Mouse (Mus musculus) thymus, adult 18-20 months (tissue): ENCODE measurements around the gene Cep164.
"Not testable (repeated sequence)": the region's sequence is repeated elsewhere in the genome, so short reads cannot be mapped to it uniquely, and the experiment has no call there.

ENCODE experiments used
- DNase-seq, 2 experiments: peaks; one replicate each; pipeline ENCODE4 v3.0.0; 2022; ENCODE audit warnings: mixed read lengths in 2 of 2

Gene Cep164

DNA sequence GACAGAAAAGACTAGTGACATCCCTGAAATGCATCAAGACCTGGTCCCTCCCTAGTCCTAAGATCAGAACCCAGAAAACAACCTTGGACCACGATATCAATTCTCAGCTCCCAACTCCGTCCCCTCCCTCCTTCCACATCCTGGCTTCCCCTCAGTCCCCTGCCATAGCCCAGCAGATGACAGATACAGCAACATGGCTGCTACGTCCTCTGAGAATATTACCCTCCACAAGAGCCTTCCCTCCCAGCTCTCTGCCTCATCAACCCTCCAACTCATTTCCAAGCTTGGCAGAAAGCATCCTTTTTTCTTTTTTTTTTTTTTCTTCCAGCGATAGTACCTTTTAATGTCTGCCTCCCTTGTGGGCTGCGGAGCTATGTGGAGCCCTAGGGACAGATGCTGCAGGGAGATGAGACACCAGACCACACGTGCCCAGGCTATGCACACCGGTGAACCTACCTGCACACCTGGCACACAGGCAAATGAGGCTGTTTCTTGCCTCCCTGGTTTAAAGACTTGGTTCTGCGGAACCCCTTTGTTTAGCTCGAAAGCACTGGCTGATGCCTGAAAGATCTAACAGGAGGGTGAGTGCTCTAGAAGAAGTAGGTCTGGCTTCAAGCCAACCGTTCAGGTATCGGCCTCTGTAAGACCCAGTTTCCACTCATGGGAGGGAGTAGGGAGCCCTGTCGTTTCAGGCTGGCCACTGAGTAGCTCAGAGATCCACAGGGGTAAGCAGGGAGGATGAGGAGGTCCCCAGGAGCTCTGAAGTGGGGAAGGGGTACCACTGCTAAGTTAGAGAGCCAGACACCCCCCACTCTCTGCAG, 45.0 kb downstream of the Cep164 start:
- no peak for DNase-seq

DNA sequence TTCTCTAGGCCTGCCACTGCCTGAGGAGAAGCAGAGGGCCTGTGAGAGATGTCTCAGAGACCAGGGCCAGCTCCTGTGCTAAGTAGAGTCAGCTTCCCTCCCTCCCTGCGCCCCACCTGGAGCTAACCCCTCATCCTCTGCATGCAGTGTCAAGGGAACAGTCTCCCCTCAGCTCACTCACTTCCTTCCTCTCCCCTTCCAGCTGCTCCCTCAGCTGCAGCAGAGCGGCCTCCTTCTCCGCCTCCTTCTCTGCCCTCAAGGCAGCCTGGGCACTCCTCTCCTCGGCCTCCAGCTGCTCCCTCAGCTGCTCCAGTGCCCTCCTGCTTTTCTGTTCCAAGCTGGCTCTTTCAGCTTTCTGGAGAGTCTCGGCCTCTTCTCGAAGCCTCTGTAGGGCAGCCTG, 49.3 kb downstream of the Cep164 start:
- no peak for DNase-seq

DNA sequence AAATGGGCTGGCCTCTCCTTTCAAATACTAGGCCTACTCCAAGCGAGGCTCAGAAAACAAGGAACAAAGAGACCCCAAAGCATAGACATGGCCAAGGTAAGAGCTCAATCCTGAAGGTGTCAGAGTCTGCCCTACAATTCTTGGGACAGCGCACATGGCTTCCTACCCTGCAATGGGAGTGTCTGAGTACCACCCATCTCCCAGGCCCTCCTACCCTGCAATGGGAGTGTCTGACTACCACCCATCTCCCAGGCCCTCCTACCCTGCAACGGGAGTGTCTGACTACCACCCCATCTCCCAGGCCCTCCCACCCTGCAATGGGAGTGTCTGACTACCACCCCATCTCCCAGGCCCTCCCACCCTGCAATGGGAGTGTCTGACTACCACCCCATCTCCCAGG, 52.3 kb downstream of the Cep164 start:
- DNase-seq = not testable (repeated sequence)

DNA sequence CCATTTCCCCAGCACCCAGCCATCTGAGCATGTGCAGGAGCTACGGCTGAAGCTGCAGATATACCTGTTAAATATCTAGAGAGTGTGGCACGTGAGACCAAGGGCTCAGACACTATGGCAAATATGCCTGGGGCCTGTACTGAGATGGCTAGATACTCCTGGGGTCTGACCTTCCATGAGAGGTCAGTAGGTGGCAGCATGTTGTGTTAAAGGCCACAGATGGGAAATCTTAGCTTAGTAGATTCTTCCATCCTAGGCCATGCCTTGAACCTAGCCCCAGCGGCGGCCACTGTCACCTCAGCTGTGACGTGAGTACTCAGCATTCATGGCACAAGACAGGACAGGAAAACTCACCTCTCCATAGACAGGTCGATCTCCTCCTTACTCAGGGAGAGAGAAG, 54.4 kb downstream of the Cep164 start:
- DNase-seq = no peak

DNA sequence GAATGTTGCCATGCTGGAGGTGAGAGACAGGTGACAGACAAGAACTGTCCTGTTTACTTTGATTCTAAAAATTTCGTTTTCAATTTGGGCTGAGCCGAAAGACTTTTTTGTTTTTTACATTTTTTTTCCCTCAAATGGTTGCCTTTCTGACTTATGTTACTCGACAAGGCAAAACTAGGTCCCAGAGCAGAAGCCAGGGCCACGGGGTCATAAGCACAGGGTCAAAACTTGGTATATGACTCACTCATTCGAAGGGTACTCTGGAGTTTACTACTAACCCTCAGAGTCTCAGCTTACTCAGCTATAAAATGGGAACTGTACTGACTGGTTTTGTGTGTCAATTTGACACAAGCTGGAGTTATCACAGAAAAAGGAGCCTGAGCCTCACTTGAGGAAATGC, 58.9 kb downstream of the Cep164 start:
- DNase-seq = no peak

DNA sequence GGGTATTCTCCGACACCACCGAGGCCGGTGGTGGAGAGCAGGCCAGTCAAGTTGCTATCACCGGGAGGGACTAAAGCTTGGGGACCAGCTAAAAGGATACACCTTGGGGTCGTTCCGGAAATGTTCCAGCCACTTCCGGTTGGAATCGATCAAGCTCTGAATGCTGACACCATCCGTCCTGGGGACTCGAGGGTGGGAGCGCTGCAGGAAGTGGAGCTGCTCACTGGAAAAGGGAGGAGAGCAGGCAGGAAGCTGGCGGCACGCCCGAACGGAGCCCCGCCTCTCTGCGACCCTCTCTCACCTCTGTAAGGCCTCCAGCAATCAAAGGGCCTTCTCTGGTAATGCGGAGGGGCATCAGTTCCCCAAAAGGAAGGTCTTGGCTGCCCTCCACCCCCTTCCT, 60.1 kb downstream of the Cep164 start:
- no peak for DNase-seq

DNA sequence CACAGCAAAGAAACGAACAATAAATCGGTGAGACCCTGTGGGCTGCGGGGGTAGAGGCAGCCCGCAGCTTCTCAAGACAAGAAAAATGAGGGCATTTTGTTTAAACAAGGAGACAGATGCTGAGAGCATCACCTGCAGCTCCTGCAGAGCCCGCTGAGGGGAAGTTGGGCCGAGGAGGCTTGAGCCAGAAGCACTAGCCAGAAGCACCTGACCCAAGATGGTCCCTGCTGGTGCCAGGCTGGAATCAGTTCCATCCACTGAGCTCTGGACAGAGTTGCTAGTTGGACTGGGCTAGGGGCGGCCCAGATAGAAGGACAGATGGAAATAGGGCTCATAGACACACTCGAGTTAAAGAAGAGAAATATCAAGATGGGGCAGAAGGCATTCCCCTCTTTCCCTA, 61.3 kb downstream of the Cep164 start:
- DNase-seq = no peak

DNA sequence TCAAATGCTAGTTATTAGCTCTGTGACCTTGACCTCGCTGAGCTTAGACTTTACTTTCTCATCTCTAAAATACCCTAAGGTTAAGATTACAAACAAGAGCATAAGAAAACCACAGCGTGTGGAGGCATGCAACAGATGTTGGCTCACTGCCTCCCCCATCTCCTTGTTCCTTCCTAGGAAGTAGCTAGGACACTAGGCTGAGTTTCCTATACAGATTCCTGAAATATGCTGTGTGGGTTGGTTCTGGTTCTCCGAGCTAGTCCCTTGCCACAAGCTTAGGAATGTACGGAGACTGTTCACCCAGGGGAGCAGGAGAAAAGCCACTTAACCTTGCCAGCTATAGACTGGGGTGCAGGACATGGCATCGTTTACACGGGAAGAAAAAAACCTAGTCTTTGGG, 62.3 kb downstream of the Cep164 start:
- DNase-seq = no peak

DNA sequence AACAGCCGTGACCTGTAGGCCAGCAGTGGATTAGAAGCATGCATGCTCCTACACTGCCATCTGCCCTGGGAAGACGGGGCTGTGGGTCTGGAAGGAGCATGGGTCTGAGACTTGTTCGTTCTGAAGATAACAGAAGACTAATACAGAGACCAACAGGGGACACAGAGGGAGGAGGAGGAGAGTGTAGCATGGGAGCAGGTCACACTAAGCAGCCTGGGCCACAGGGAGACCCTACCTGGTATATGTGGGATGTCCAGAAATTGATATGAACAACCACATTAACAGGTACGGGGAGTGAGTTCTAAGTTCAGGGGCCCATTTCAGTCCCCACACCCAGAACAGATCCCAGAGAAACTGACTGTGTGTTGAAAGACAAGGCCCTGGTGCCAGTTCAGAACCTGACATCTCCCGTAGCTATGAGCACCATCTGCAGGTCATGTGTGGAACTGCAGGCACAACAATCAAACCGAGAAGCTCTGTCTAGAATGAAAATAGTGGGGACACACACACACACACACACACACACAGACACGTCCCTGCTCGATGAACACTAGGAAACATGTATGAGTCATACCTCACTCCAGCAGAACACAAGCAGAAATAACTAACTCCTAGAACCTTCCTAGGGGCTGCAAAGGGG, 73.9 kb downstream of the Cep164 start:
- DNase-seq = no peak

DNA sequence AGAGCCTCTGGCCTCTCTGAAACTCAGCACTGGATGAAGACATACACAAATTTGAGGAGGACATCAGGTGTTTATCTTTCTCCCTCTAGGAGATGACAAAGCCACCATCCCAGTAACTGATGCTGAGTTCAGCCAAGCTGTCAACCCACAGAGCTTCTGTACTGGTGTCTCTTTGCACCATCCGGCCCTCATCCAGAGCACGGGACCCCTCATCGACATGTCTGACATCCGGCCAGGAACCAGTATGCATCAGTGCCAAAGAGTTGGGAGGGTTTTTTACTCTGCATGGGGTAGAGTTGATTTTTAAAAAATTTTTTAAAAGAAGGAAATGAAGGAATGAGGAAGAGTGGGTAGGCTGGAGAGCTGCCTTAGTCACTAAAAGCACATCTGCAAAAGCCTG, 78.6 kb downstream of the Cep164 start:
- DNase-seq = no peak

DNA sequence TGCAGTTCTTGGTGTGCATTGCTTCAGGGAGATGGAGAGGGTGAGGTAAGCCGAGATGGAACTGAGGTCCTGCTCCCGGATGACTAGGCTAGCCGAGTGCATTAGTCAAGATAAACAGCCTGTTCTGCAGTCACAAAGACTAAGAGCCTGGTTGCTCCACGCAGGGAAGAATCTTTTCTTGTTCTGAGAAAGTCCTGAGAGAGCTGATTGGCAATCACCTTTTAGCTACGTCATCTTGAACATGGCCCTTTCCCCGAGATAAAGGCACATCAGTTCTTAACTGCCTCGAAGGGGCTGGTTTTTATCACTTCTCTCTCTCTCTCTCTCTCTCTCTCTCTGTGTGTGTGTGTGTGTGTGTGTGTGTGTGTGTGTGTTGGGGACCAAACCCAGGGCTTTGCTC, 83.0 kb downstream of the Cep164 start:
- DNase-seq = no peak

DNA sequence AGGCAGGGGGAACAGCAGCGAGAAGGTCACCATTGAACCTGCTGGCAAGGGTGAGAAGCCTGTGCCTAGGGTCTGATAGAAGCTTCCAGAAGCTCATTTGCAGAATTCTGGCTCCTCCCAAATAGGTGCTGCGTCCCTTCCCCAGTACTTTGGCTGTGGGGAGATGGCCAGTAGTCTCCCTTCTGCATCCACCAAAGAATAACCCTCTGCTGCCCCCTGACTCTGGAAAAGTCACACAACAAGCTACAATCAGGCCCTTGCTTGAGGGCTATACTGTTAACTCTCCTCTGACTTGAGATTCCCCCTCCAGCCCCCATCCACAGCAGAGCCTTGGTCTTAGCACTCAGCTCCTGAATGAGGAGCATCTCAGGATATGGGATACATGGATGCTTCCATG, 87.9 kb downstream of the Cep164 start:
- DNase-seq = no peak

DNA sequence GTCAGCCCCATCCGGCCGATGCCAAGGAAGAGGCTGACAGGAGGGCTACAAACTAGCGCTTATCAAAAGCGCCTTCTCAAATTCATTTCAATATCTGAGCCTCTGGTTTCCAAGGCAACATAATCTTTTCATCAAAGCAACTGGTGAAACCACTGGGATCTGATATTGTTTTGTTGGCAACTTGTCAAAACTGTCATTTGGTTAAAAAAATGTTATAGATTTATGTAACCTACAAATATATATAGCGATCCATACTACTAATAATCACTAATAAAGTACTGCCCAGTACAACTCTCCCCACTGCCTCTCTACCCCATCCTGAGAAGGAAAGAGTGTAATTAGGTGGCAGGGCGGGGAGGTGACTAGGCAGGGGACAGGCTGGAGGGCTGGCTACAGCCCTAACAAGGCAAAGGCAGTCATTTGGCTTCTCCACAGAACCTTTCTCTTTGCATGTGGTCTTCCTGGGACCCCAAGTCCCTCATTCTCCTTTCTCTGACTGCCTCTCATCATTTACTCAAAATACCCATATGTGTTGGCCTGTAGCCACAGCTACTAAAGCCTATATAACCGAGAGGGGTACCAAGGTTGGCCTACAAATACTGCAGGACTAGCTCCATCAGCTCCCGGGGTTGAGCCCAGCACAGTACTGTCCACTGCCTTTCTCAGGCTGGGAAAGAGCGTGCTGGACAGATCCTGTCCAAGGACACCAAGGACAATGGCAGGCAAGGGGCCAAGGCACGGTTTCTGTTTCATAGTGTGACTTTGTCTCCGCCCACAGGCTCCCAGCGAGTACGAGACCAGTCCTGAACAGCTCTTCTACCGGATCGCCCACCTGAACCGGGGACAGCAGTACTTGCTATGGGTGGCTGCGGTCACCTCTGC, 88.5 kb downstream of the Cep164 start:
- no peak for DNase-seq

DNA sequence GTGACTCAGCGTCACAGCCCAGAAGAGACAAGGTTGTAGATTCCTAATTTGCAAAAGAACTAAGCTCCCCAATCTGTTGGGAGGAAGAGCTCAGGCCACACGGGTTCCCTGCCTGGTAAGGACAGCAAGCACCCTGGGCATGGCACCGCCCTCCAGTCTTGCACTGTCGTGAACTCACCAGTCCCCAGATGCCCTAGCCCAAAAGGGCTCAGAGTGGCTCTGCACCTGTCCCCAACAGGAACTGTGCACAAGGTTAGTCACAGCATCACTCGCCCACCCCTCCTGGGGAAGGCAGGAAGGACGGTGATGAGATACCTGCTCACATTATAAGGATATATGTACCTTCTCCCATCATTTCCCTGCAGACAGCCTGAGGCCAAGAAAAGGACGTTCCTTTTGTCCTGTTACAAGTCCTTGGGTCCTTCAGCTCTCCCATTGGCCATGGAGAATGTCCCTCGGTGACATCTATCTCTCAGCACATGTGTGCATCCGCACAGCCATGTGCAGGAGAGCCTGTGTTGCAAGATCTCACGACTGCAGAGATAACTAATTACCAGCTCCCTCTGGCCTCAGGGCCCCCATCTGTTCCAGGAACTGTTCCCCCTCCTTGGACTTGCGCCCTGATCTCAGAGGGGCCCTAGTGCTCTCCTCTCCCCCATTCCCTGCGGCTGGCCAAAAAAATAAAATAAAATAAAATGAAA, 89.3 kb downstream of the Cep164 start:
- DNase-seq = no peak

DNA sequence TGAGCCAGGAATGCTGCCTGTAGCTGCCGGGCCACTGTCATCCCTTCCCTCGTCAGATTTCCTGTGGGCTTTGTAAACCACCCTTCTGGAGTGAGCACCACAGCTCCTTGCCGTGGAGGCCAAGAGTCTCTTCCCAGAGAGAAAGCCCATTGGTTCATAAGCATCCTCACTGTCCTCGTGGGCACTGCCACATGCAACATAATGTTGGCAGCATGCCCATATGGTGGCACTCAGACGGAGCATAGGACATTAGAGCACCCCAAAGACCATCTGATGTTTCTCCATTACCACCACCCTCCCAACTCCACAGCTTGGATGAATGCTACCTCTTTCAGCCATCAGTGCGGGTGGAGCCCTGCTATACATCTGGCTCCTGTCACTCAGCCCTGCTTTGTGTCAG, 95.2 kb downstream of the Cep164 start:
- no peak for DNase-seq

DNA sequence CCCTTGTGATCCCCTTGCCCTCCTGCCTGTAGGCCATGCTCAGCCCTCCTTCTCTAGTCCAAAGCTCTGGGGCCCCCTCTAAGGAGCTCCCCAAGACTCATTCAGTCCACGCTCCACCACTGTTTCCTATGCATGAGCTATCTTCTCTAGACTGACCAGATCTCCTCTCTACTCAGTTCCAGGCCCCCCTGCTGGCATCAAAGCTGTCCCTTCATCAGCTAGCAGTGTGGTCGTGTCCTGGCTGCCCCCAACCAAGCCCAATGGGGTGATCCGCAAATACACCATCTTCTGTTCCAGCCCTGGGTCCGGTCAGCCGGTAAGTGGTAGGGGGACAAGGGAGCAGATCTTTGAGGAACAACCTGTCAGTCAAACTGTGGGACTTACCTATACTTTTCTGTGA, 96.6 kb downstream of the Cep164 start:
- no peak for DNase-seq

DNA sequence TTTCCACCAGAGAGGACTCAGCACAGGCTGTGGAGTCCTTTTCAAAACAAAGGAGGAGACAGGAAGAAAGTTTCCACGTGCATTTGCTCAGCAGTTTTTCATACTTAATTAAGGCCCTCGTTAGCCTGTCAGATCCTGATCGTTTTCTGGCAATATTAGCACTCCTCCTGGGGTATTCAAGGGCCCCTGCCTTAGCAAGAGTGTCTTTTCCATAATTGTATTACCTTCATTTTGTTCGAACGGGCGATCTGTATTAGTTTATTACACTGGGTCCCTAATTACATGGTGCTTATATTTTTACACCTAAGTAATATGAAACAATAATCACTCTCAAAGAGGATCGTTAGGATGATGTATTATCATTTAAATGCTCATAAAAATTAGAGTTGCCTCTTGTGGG, 108.5 kb downstream of the Cep164 start:
- DNase-seq = no peak
